Mouse (Mus musculus) brain, embryonic 14.5 days (tissue): ENCODE results near the gene Tmem51. TPM values are rescaled to one million over a fixed set of nuclear protein-coding genes. Genes with fewer than 3 reads are reported as not detected.

Source experiments
- DNase-seq: peaks from one replicate; pipeline ENCODE4 v3.0.0-alpha.2; 2011; ENCODE audit warnings: low read depth
- CTCF ChIP-seq: fragments of 200-500 bp; IDR thresholded peaks from 2 replicates; pipeline ENCODE4 v1.5.1; 2012; ENCODE audit warnings: inconsistent platforms, mild to moderate bottlenecking, moderate library complexity, borderline replicate concordance; ENCODE audit not compliant: insufficient read depth, insufficient read length; ENCODE audit errors: extremely low read depth
- POLR2A ChIP-seq: fragments of 200-500 bp; IDR thresholded peaks from 2 replicates; pipeline ENCODE4 v1.6.1; 2012; ENCODE audit warnings: mild to moderate bottlenecking, inconsistent platforms, borderline replicate concordance; ENCODE audit not compliant: poor library complexity, insufficient read depth, insufficient read length, severe bottlenecking; ENCODE audit errors: extremely low read depth
- polyA plus RNA-seq: library from polyadenylated mRNA; depleted of rRNA; stranded (reverse); fragments of >200 nt; gene quantifications from 2 replicates; pipeline ENCODE4 v1.2.3, GENCODE M21; 2012

Gene Tmem51
- polyA plus RNA-seq, 1 experiment, result 6.1 TPM

DNA sequence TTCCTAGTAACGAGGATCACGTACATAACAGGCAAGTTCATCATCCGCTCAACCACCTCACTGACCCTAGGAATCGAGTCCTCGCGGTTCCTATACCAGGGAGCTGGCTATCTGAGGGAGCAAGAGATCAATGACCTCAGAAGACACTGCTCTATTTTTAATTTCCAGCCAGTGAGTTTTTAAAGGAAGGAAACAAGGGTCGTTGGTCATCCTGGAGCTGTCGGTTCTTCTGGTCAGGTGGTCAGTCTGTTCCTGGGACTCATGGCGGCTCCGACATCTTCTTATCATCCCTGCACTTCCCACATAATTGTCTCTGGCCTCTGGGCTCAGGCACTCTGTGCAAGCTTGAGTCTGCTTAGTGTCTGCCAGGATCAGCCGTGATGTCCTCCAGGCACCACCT, 10.3 kb upstream of the Tmem51 start:
- TF ChIP-seq CTCF (no peak), POLR2A (no peak)
- no peak for DNase-seq

DNA sequence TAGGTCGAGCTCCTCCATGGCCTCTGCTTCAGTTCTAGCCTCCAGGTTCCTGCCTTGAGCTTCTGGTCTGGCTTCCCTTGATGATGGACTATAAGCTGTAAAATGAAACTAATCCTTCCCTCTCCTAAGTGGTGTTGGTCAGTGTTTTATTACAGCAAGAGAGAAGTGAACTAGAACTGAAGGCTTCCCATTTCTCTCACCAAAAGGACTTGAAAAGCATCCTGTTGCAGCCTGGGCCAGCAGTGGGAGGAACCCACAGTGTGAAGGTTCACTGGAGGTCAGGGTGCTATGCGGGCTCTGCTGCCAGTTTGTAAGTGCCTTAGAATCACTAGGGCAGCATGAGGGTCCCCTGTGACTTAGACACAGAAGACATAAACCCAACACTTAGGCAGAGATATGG, 7.0 kb upstream of the Tmem51 start:
- TF ChIP-seq CTCF, result no peak
- no peak for TF ChIP-seq POLR2A
- DNase-seq, result no peak

DNA sequence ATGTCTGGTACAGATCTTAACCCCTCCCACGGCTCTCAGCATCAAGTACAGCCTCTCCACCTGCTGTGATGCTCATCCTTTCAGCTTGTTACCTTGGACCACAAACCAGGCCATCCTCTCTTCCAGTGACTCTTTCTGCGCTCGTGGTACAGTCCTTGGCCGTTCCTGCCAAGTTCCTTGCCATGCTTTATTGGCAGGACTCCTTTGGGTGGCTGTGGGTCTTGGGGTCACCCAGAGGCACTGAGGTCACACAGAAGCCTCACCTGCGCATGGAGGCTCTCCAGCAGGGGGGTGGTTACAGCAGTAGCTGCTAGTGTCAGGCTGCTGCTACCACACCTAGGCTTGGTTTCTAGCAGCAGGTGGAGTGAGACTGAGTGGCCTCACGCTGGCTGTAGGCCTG, 5.9 kb upstream of the Tmem51 start:
- TF ChIP-seq CTCF (no peak), POLR2A (no peak)

DNA sequence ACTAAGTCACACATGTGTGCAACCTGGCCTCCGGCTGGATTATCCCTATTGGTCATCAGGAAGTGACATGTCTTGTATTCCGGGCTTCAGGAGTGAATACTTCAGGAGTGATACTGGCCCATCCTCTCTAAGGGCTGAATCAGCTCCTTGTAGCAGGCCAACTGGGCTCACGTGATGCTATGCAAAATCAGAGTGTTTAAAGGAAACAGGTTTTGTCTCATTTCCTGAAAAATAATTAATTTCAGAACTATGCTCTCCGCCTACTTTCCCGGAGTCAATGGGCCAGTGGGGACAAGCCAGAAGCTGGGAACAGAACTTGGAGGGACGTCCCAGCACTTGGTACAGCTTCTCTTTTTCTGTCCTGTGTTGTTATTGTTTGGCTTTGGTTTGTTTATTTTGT, 4.7 kb upstream of the Tmem51 start:
- no peak for TF ChIP-seq CTCF
- no peak for TF ChIP-seq POLR2A
- no peak for DNase-seq

More for the DNA sequence above, 5.9 kb upstream of the Tmem51 start:
- no peak for DNase-seq

DNA sequence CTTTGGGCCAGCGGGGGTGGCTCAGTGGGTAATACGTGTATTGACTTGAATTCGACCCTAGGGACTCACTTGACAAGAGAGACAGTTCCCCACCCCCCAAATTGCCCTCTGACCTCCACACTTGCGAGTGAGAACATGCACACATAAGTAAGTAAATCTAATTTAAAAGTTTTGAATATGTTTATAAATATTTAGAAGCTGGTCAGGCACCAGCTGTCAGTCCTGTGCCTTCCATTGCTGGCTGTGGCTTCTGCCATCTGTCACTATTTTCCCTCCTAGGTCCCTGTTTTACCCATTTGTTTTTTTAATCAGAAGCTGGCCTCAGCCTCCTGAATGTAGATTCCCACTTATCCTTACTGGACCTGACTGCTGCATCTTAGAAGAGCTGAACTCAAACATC, 4.3 kb upstream of the Tmem51 start:
- no peak for TF ChIP-seq CTCF
- DNase-seq, result peak; percentile 66

DNA sequence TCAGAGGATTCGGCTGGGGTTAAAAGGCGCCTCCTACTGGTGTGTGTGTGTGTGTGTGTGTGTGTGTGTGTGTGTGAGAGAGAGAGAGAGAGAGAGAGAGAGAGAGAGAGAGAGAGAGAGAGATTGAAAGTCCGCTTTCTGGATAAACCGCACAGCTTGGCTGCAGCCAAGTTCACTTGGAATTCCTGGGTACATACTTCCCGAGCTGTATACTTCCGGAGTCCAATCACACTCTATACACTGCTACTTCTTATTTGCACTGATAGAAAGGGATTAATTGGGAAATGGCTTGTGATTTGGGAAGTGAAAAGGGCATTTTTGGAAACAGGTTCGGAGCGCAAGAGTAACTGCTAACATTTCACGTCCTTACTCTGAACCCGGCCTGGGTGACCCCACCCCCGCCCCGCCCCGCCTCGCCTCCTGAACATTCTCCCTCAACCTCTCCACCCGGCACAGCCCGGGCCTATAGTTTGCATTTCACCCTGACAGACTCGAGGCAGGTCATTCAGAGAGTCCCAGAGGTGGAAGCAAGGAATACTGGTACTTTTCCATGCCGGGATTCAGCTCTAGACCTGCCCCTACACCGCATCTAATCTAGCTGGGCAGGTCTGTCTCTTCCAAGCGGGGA, 946 bp upstream of the Tmem51 start:
- DNase-seq, result no peak
- no peak for TF ChIP-seq POLR2A
- TF ChIP-seq CTCF, result no peak

DNA sequence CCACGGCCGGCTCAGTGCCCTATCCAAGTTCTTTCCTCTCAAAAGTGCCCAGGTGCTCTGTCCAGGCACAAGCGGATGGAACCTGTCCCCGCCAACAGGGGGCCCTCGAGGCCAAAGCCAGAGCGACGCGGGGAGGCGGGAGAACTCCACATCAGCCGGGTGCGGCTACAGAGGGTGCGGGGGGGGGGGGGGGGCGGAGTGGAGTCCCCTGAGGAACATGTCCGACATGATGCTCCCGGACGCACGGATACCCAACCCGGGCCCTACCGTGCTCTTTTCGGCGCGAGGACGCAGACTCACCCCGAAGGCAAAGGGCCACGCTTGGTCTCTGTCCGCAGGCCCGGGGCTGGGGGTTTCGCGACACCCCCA, 358 bp downstream of the Tmem51 start:
- TF ChIP-seq POLR2A, result no peak
- TF ChIP-seq CTCF, result peak; percentile 75
- DNase-seq, result peak; percentile 68

DNA sequence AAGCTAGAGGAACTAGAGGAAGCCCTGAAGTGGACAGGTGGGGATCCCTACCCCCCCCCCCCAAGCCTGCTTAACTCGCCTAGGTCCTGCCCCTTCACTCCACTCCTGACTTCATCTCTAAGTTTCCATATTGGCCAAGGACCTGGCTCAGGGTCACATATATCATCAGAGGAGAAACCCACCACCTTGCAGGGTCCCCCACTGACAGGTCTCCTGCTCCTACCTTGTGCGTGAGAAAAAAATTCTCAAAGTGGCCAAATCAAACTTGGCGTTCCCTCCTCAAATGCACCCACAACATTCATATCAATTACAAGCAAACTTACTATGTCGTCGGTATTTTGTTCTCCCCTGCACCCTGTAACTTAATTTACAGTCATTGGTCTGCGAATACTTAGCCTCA, 911 bp downstream of the Tmem51 start:
- TF ChIP-seq POLR2A (no peak), CTCF (no peak)
- no peak for DNase-seq

DNA sequence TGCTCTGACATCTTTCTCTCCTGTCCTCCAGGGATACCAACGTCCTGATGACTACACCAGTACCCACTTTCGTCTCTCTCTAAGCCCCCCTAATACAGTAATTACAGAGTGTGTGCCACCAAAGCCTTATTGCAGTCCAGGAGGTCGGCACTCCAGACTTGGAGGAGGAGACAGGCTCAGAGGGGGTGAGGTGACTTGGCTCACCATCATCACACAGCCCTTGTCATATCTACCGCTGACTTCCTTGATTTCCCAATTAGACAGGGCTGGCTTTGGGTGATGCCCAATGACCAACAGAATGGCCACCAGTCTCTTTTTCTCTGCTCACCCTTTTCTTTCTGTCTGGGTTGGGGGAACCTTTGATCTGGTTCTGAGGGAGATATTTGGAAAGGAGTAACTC, 1.4 kb downstream of the Tmem51 start:
- TF ChIP-seq POLR2A, result no peak
- TF ChIP-seq CTCF, result no peak
- no peak for DNase-seq

DNA sequence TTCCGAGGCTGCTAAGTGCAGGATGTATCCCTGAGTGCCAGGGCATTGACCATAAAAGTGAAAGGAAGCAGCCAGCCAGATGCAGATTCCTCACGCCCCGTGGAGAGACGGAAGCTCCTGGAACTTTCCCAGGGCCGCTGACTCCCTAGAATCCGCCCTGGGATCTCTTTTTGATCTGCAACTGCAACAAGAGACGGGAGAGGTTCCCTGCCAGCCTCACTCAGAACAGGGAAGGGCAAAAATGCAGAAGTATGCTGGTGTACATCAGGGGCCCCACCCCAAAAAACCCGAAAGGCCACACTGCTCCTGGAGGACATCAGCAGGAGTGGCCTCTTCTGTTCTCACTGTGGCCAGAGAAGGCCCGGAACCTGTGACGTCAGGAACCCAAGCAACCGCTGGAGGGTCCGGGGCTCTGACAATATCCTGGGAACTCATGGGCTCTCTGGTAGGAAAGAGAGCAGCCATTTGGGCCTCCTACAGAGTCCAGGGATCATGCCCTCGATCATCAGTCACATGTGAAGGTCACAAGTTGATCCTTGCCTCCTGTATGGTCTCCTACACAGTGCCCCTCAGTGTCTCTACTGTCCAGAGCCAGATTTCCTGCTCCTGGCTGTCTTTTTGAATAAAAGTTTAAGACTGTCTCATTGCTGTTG, 2.3 kb downstream of the Tmem51 start:
- peak; percentile 41 for DNase-seq
- no peak for TF ChIP-seq CTCF
- no peak for TF ChIP-seq POLR2A

DNA sequence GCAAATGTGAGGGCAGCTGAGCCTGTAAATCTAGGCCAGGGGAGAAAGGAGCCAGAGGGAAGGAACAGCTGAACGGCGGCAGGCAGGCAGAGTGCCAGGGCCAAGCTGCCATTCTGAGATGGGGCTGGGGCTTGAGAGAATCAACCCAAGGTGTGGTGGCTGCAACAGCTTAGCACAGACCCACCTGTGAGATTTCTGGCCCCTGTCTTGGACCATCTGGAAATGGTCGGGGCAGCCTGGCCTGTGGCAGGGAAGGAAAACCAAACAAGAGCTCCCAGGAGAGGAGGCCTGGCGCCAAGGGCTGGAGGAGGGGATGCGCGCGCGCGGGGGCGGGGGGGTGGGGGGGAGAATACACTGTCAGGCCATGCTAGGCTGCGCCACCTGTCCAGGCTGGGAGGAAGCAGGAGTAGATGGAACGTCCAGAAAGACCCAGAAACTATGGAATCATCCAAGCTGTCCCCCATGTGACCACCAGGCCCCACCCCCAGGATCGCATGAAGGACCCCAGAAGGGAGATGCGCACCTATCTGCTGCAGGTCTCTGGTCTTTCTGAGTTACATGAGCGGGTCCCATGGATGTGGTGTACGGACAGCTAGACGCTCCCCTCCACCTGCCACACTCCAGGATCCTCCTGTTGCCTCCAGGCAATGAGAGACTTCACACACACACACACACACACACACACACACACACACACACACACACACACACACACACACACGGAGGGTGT, 3.0 kb downstream of the Tmem51 start:
- TF ChIP-seq POLR2A (no peak), CTCF (no peak)
- DNase-seq, result peak; percentile 81

DNA sequence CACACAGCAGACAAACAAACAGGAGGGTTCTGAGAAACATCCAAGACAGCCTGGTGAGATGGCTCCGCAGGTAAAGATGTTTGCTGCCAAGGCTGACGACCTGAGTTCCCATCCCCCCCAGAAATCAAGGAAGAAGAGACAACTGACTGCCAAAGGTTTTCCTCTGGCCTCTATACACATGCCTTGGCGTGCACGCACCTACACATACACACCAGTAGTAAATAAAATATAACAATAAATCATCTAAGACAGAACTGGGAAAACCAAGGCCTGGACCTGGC, 3.7 kb downstream of the Tmem51 start:
- no peak for DNase-seq
- TF ChIP-seq CTCF (no peak), POLR2A (no peak)

DNA sequence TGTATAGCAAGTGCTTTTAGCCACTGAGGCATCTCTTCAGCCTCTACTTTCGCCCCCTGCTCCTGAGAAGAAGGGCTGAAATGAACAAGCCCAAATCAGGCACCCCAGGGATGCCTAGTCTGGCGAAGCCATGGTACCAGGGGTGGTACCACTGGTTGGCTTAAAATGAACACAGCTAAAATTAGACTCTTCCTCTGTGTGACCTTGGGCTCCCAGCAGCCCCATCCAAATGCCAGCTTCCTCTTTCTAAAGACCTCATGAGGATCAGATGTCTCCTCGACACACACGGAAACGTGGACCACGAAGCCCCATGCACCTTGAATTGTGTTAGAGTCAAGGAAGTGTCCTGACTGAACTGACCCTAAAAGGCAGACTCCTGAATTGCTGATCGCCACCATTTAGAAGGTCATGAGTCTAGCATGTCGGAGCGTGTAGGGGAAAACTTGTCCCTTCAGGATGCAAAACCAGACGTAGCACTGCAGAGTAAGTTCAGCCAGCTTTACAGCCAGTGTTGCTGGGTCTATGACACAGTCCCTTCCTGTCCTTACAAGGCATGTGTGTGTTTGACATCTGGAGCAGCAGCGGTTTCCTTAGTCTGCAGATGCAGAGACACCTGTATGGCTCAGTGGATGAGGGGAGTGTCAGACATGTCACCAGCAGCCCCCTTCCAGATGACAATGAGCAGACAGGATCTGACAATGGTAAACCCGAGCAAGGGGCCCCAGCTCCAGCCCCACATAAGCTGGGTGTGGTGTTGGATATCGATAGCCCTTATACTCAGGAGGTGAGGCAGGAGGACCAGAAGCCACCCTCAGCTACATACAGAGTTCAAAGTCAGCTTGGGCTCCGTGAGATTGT, 4.2 kb downstream of the Tmem51 start:
- no peak for DNase-seq
- TF ChIP-seq CTCF (no peak), POLR2A (no peak)

DNA sequence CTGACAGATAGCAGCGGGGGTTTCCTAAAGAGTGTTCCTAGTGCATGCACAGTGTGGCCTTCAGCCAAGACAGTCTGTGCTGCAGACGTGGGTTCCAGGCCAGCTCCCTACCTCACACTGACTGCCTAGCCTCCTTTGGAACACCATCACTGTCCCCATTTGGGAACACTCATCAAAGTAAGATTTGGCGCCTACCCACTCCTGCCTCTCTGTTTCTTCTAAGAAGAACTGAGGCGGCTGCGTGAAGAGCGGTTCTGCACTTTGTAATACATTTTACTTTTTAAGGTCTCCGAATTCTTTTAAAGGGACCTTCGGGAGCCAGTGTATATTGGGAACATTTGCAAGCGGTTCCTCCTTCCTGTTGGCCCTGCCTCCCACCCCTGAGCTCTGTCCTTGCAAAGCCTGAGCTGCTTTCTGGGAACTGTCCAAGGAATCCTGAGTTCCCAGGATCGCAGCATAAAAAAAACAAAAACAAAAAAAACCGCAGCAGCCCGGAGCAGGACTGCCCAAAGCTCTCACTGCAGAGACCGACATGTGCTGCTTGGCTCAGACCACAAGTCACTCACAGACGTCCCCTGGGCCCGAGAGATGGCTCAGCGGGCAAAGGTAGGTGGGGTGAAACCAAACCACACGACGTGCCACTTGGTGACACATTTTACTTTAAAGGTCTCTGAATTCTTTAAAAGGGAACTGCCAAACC, 6.4 kb downstream of the Tmem51 start:
- peak; percentile 78 for DNase-seq
- TF ChIP-seq CTCF (no peak), POLR2A (no peak)
